Comparison of ENCODE assay signal across 9 mouse cellular contexts in the genomic region with DNA sequence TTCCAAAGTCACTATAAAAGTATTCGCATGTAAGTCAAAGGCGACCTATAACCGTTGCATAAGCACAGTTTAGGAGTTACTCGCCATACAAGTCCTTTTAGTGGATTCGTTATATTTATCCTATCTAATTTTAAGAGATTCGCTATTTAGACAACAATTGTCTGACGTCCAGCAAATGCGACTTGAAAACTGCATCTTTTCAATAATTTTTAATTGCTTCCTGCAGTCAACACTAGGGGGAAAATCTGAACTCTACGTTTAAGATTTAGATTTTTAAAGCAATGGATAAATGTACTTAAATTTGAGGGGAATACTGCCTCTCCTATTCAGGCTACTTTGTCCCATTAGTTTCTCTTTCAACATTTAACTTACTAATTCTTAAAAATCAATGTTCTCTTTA. TPM values are rescaled to one million over a fixed set of nuclear protein-coding genes. Genes with fewer than 3 reads are reported as not detected.
DNase-seq lines count a peak whose midpoint lies in the region; ATAC-seq and TF ChIP-seq lines count a peak whose summit lies in the region.
"Had no signal": no experiment of that assay in that cellular context is flagged by ENCODE, and none has a peak within 500 bp of the region (broad histone marks: within the 10 kb centered on the region; RNA-seq: fewer than 3 reads in every experiment).

No protein-coding gene starts in this region.

- H3K27me3 ChIP-seq in cerebellum, adult 2 months (ENCODE audit: control insufficient read depth, insufficient read depth, low read length): no peaks in the 10 kb centered on the region
- peaks cover 6% of the 10 kb centered on the region for H3K27me3 ChIP-seq in megakaryocyte, embryonic 14.5 days (replicated peaks)
- H3K27me3 ChIP-seq in liver, embryonic 13.5 days: peaks cover 42% of the 10 kb centered on the region
- H3K27me3 ChIP-seq in stomach, postnatal 0 days (ENCODE audit: control insufficient read depth, insufficient read depth, low read length): no peaks in the 10 kb centered on the region

- TF ChIP-seq CTCF in cerebellum, adult 2 months (IDR thresholded peaks at IDR 0.05; ENCODE audit: borderline replicate concordance, insufficient read depth, low read depth, low read length): no peak
- peak; percentile 43 for TF ChIP-seq CTCF in stomach, postnatal 0 days (IDR thresholded peaks at IDR 0.05; ENCODE audit: low read depth)

- H3K36me3 ChIP-seq in megakaryocyte, embryonic 14.5 days (replicated peaks; ENCODE audit: low read length): peaks cover 44% of the 10 kb centered on the region
- H3K36me3 ChIP-seq in liver, embryonic 13.5 days: no peaks in the 10 kb centered on the region
- no peaks in the 10 kb centered on the region for H3K36me3 ChIP-seq in stomach, postnatal 0 days (ENCODE audit: control insufficient read depth, insufficient read depth, low read length)

- H3K27ac ChIP-seq in cerebellum, adult 2 months (ENCODE audit: insufficient read depth, low read length): no peak overlapping the region; the same call in 1 of the 2 replicates
- H3K27ac ChIP-seq in liver, embryonic 13.5 days: no peak overlapping the region
- H3K27ac ChIP-seq in stomach, postnatal 0 days (replicated peaks): no peak overlapping the region

- no peaks in the 10 kb centered on the region; the same call in 1 of the 2 replicates for H3K4me1 ChIP-seq in cerebellum, adult 2 months (ENCODE audit: control insufficient read depth, insufficient read depth, low read length)
- peaks cover 36% of the 10 kb centered on the region for H3K4me1 ChIP-seq in megakaryocyte, embryonic 14.5 days
- peaks cover 15% of the 10 kb centered on the region for H3K4me1 ChIP-seq in liver, embryonic 13.5 days (replicated peaks)
- no peaks in the 10 kb centered on the region for H3K4me1 ChIP-seq in stomach, postnatal 0 days (replicated peaks; ENCODE audit: control insufficient read depth, insufficient read depth)

- ATAC-seq in megakaryocyte, adult 5-6 weeks (ENCODE audit: poor library complexity, severe bottlenecking): no peak
- ATAC-seq in liver, embryonic 13.5 days (ENCODE audit: low read depth): no peak
- no peak for ATAC-seq in stomach, postnatal 0 days (ENCODE audit: low FRiP score, low TSS enrichment)

- 25% methylated on average over 9 of the region's 9 CpGs for WGBS in cerebellum, adult 2 months
- WGBS in liver, embryonic 13.5 days (ENCODE audit: insufficient replicate concordance): 41% methylated on average over 9 of the region's 9 CpGs
- 37% methylated on average over 9 of the region's 9 CpGs for WGBS in stomach, postnatal 0 days

- TF ChIP-seq EP300 in stomach, postnatal 0 days (optimal IDR thresholded peaks at IDR 0.05): no peak

- TF ChIP-seq POLR2A in cerebellum, adult 2 months (IDR thresholded peaks at IDR 0.05; ENCODE audit: borderline replicate concordance, insufficient read depth, low read length): no peak

- H3K4me2 ChIP-seq in liver, embryonic 13.5 days: peak overlapping the region; percentile 93; the same call in 1 of the 2 replicates
- H3K4me2 ChIP-seq in stomach, postnatal 0 days (replicated peaks; ENCODE audit: low read depth): peak overlapping the region; percentile 91; the same call in 1 of the 2 replicates

- H3K9ac ChIP-seq in liver, embryonic 13.5 days: no peak overlapping the region
- no peak overlapping the region for H3K9ac ChIP-seq in stomach, postnatal 0 days (ENCODE audit: low read length)

- peak overlapping the region; percentile 86 for H3K4me3 ChIP-seq in cerebellum, adult 2 months (replicated peaks; ENCODE audit: insufficient read depth, low read depth, low read length)
- peak overlapping the region; percentile 92 for H3K4me3 ChIP-seq in megakaryocyte, embryonic 14.5 days (replicated peaks)
- peak overlapping the region; percentile 71; the same call in 1 of the 2 replicates for H3K4me3 ChIP-seq in liver, embryonic 13.5 days (replicated peaks)
- H3K4me3 ChIP-seq in stomach, postnatal 0 days (ENCODE audit: low read depth, low read length): peak overlapping the region; percentile 80; the same call in 1 of the 2 replicates

- DNase-seq in cerebellum, adult 2 months: no peak
- DNase-seq in cerebellum, postnatal 10 days: no peak
- no peak for DNase-seq in liver, embryonic 13.5 days
- DNase-seq in stomach, postnatal 0 days (ENCODE audit: low spot score): no peak
- no peak for DNase-seq in testis, postnatal 10 days (ENCODE audit: low spot score)
- no peak for DNase-seq in layer of hippocampus, postnatal 25 days (ENCODE audit: extremely low spot score in 1 of 2, low spot score in 1 of 2)

- H3K9me3 ChIP-seq in megakaryocyte, embryonic 14.5 days: no peaks in the 10 kb centered on the region
- H3K9me3 ChIP-seq in liver, embryonic 13.5 days (replicated peaks): no peaks in the 10 kb centered on the region
- no peaks in the 10 kb centered on the region for H3K9me3 ChIP-seq in stomach, postnatal 0 days (ENCODE audit: control insufficient read depth, low read length)

RNA-seq across cellular contexts. Expression of gene Trpc1, which starts 0.6 kb away (rescaled TPM):
- 21.3 and 23.1 TPM in 2 replicates for polyA plus RNA-seq in cerebellum, adult 2 months (2012; rRNA removed)
- 1.4 and 14.1 TPM in 2 replicates for polyA plus RNA-seq in megakaryocyte, embryonic 14.5 days (2012; ENCODE audit: insufficient read depth, low replicate concordance)
- 0.66 TPM in 1 of 2 replicates, not detected in the other for total RNA-seq in megakaryocyte, adult 5-6 weeks (2015)
- total RNA-seq in megakaryocyte, adult 5-6 weeks (2017): 0.12 TPM in 1 of 2 replicates, not detected in the other
- polyA plus RNA-seq in liver, embryonic 13.5 days (2015; fragmentation: Nextera tagmentation; extraction: Ambion mirVana): 0.32 and 0.44 TPM in 2 replicates
- 1.2 and 1.3 TPM in 2 replicates for polyA plus RNA-seq in stomach, postnatal 0 days (2015; fragmentation: Nextera tagmentation; extraction: Ambion mirVana)
- total RNA-seq in layer of hippocampus, postnatal 25 days (2021): 10 to 100 TPM; 41.0 to 48.0 TPM
- total RNA-seq: common myeloid progenitor, adult 5-6 weeks had no signal
